Mouse (Mus musculus): ENCODE measurements around the gene Serpinf1. TPM values are rescaled to one million over a fixed set of nuclear protein-coding genes. Genes with fewer than 3 reads are reported as not detected.
"Not testable (repeated sequence)": the region's sequence is repeated elsewhere in the genome, so short reads cannot be mapped to it uniquely, and the experiment has no call there.

Gene Serpinf1
- polyA plus RNA-seq, 1 experiment from 2014 or later: 53.6 TPM

- H3K36me3 ChIP-seq (ENCODE audit: control insufficient read depth, insufficient read depth, low read length): no peaks in the 10 kb centered on the region
- no peak overlapping the region for H3K4me3 ChIP-seq (ENCODE audit: low read depth, low read length)
- H3K9ac ChIP-seq (ENCODE audit: low read length): no peak overlapping the region
- DNase-seq (ENCODE audit: low spot score) (no peak), ATAC-seq (replicated peaks; ENCODE audit: low FRiP score) (no peak)
- peaks cover 24% of the 10 kb centered on the region for H3K4me1 ChIP-seq (replicated peaks; ENCODE audit: control insufficient read depth, insufficient read depth, low read length)
- no peak overlapping the region for H3K4me2 ChIP-seq (ENCODE audit: low read depth, low read length, severe bottlenecking)
- H3K9me3 ChIP-seq (ENCODE audit: control insufficient read depth, low read length): no peaks in the 10 kb centered on the region
- no peaks in the 10 kb centered on the region for H3K27me3 ChIP-seq (ENCODE audit: control insufficient read depth, insufficient read depth, low read length)
- WGBS: 85% methylated on average over 8 of the region's 8 CpGs
- no peak overlapping the region for H3K27ac ChIP-seq (ENCODE audit: low read depth, low read length)
These were observed 36.1 kb upstream of the Serpinf1 start for GRCm38 (mm10) chr11:75458628-75459041.

GRCm38 (mm10) chr11:75458169-75458568 lies 35.7 kb upstream of the Serpinf1 start:
- H3K4me2 ChIP-seq (ENCODE audit: low read depth, low read length, severe bottlenecking): no peak overlapping the region
- whole genome bisulfite sequencing: 20% methylated on average over 3 of the region's 3 CpGs
- peak; percentile 65 for DNase-seq (ENCODE audit: low spot score)

GRCm38 (mm10) chr11:75456440-75456871 lies 34.0 kb upstream of the Serpinf1 start:
- Histone ChIP-seq H3K4me3 (ENCODE audit: low read depth, low read length) (no peak overlapping the region), H3K36me3 (ENCODE audit: control insufficient read depth, insufficient read depth, low read length) (no peaks in the 10 kb centered on the region), H3K4me2 (ENCODE audit: low read depth, low read length, severe bottlenecking) (no peak overlapping the region), H3K27ac (ENCODE audit: low read depth, low read length) (no peak overlapping the region), H3K27me3 (ENCODE audit: control insufficient read depth, insufficient read depth, low read length) (no peaks in the 10 kb centered on the region), H3K4me1 (replicated peaks; ENCODE audit: control insufficient read depth, insufficient read depth, low read length) (peaks cover 8% of the 10 kb centered on the region), H3K9ac (ENCODE audit: low read length) (no peak overlapping the region), H3K9me3 (ENCODE audit: control insufficient read depth, low read length) (no peaks in the 10 kb centered on the region)
- no peak for DNase-seq (ENCODE audit: low spot score)
- ATAC-seq (replicated peaks; ENCODE audit: low FRiP score): no peak
- 85% methylated on average over 7 of the region's 7 CpGs for WGBS

More at GRCm38 (mm10) chr11:75458169-75458568, 35.7 kb upstream of the Serpinf1 start:
- Histone ChIP-seq H3K27me3 (ENCODE audit: control insufficient read depth, insufficient read depth, low read length) (no peaks in the 10 kb centered on the region), H3K9ac (ENCODE audit: low read length) (no peak overlapping the region), H3K9me3 (ENCODE audit: control insufficient read depth, low read length) (no peaks in the 10 kb centered on the region), H3K36me3 (ENCODE audit: control insufficient read depth, insufficient read depth, low read length) (no peaks in the 10 kb centered on the region), H3K27ac (ENCODE audit: low read depth, low read length) (no peak overlapping the region), H3K4me3 (ENCODE audit: low read depth, low read length) (no peak overlapping the region), H3K4me1 (replicated peaks; ENCODE audit: control insufficient read depth, insufficient read depth, low read length) (peaks cover 24% of the 10 kb centered on the region)
- no peak for ATAC-seq (replicated peaks; ENCODE audit: low FRiP score)

- H3K4me3 ChIP-seq (ENCODE audit: low read depth, low read length); H3K27ac ChIP-seq (ENCODE audit: low read depth, low read length); H3K27me3 ChIP-seq (ENCODE audit: control insufficient read depth, insufficient read depth, low read length); H3K9ac ChIP-seq (ENCODE audit: low read length); H3K36me3 ChIP-seq (ENCODE audit: control insufficient read depth, insufficient read depth, low read length); DNase-seq (ENCODE audit: low spot score); ATAC-seq (replicated peaks; ENCODE audit: low FRiP score); H3K4me2 ChIP-seq (ENCODE audit: low read depth, low read length, severe bottlenecking); H3K9me3 ChIP-seq (ENCODE audit: control insufficient read depth, low read length); H3K4me1 ChIP-seq (replicated peaks; ENCODE audit: control insufficient read depth, insufficient read depth, low read length): not testable (repeated sequence)
- 92% methylated on average over 2 of the region's 2 CpGs for WGBS
These were observed 33.5 kb upstream of the Serpinf1 start for GRCm38 (mm10) chr11:75455971-75456370.

GRCm38 (mm10) chr11:75455041-75455736 lies 32.7 kb upstream of the Serpinf1 start:
- Histone ChIP-seq H3K9me3 (ENCODE audit: control insufficient read depth, low read length) (no peaks in the 10 kb centered on the region), H3K27me3 (ENCODE audit: control insufficient read depth, insufficient read depth, low read length) (no peaks in the 10 kb centered on the region), H3K36me3 (ENCODE audit: control insufficient read depth, insufficient read depth, low read length) (no peaks in the 10 kb centered on the region), H3K9ac (ENCODE audit: low read length) (peak overlapping the region; percentile 69), H3K4me1 (replicated peaks; ENCODE audit: control insufficient read depth, insufficient read depth, low read length) (peaks cover 8% of the 10 kb centered on the region), H3K27ac (ENCODE audit: low read depth, low read length) (no peak overlapping the region), H3K4me3 (ENCODE audit: low read depth, low read length) (peak overlapping the region; percentile 57; the same call in 1 of the 2 replicates), H3K4me2 (ENCODE audit: low read depth, low read length, severe bottlenecking) (peak overlapping the region; percentile 99)
- DNase-seq (ENCODE audit: low spot score) (no peak), ATAC-seq (replicated peaks; ENCODE audit: low FRiP score) (no peak)
- WGBS: 81% methylated on average over 10 of the region's 10 CpGs

GRCm38 (mm10) chr11:75453991-75454930 lies 31.8 kb upstream of the Serpinf1 start, which contains the start of gene Wdr81:
Gene Wdr81 (minus strand): TSS chr11:75454717.
- Histone ChIP-seq H3K9ac (ENCODE audit: low read length) (peak within 1 kb of the TSS; percentile 69), H3K4me1 (replicated peaks; ENCODE audit: control insufficient read depth, insufficient read depth, low read length) (peaks cover 8% of the 10 kb centered on the region), H3K9me3 (ENCODE audit: control insufficient read depth, low read length) (no peaks in the 10 kb centered on the region), H3K27me3 (ENCODE audit: control insufficient read depth, insufficient read depth, low read length) (no peaks in the 10 kb centered on the region), H3K27ac (ENCODE audit: low read depth, low read length) (no peak within 1 kb of the TSS), H3K4me2 (ENCODE audit: low read depth, low read length, severe bottlenecking) (peak within 1 kb of the TSS; percentile 99), H3K36me3 (ENCODE audit: control insufficient read depth, insufficient read depth, low read length) (no peaks in the 10 kb centered on the region), H3K4me3 (ENCODE audit: low read depth, low read length) (peak within 1 kb of the TSS; percentile 57)
- 3% methylated on average over 56 of the region's 56 CpGs for WGBS
- ATAC-seq (replicated peaks; ENCODE audit: low FRiP score) (peak; percentile 93), DNase-seq (ENCODE audit: low spot score) (peak; percentile 91)

GRCm38 (mm10) chr11:75452812-75453557 lies 30.5 kb upstream of the Serpinf1 start:
- Histone ChIP-seq H3K36me3 (ENCODE audit: control insufficient read depth, insufficient read depth, low read length) (no peaks in the 10 kb centered on the region; the same call in 1 of the 2 replicates), H3K27ac (ENCODE audit: low read depth, low read length) (no peak overlapping the region), H3K4me3 (ENCODE audit: low read depth, low read length) (no peak overlapping the region), H3K9ac (ENCODE audit: low read length) (no peak overlapping the region), H3K4me1 (replicated peaks; ENCODE audit: control insufficient read depth, insufficient read depth, low read length) (peaks cover 8% of the 10 kb centered on the region), H3K4me2 (ENCODE audit: low read depth, low read length, severe bottlenecking) (no peak overlapping the region), H3K27me3 (ENCODE audit: control insufficient read depth, insufficient read depth, low read length) (no peaks in the 10 kb centered on the region), H3K9me3 (ENCODE audit: control insufficient read depth, low read length) (no peaks in the 10 kb centered on the region)
- no peak for ATAC-seq (replicated peaks; ENCODE audit: low FRiP score)
- WGBS: 95% methylated on average over 31 of the region's 31 CpGs
- DNase-seq (ENCODE audit: low spot score): no peak

- H3K4me1 ChIP-seq (replicated peaks; ENCODE audit: control insufficient read depth, insufficient read depth, low read length): peaks cover 8% of the 10 kb centered on the region
- no peak overlapping the region for H3K9ac ChIP-seq (ENCODE audit: low read length)
- WGBS: 93% methylated on average over 8 of the region's 8 CpGs
- H3K27me3 ChIP-seq (ENCODE audit: control insufficient read depth, insufficient read depth, low read length): no peaks in the 10 kb centered on the region
- H3K9me3 ChIP-seq (ENCODE audit: control insufficient read depth, low read length): no peaks in the 10 kb centered on the region
- no peak overlapping the region for H3K27ac ChIP-seq (ENCODE audit: low read depth, low read length)
- no peak overlapping the region for H3K4me2 ChIP-seq (ENCODE audit: low read depth, low read length, severe bottlenecking)
- DNase-seq (ENCODE audit: low spot score) (no peak), ATAC-seq (replicated peaks; ENCODE audit: low FRiP score) (no peak)
- H3K4me3 ChIP-seq (ENCODE audit: low read depth, low read length): no peak overlapping the region
- H3K36me3 ChIP-seq (ENCODE audit: control insufficient read depth, insufficient read depth, low read length): no peaks in the 10 kb centered on the region; the same call in 1 of the 2 replicates
These were observed 29.6 kb upstream of the Serpinf1 start for GRCm38 (mm10) chr11:75452081-75452480.

Data from forebrain, embryonic 11.5 days (tissue).